Mouse (Mus musculus): ENCODE results near the gene Msx3.

Msx3 gene

DNA sequence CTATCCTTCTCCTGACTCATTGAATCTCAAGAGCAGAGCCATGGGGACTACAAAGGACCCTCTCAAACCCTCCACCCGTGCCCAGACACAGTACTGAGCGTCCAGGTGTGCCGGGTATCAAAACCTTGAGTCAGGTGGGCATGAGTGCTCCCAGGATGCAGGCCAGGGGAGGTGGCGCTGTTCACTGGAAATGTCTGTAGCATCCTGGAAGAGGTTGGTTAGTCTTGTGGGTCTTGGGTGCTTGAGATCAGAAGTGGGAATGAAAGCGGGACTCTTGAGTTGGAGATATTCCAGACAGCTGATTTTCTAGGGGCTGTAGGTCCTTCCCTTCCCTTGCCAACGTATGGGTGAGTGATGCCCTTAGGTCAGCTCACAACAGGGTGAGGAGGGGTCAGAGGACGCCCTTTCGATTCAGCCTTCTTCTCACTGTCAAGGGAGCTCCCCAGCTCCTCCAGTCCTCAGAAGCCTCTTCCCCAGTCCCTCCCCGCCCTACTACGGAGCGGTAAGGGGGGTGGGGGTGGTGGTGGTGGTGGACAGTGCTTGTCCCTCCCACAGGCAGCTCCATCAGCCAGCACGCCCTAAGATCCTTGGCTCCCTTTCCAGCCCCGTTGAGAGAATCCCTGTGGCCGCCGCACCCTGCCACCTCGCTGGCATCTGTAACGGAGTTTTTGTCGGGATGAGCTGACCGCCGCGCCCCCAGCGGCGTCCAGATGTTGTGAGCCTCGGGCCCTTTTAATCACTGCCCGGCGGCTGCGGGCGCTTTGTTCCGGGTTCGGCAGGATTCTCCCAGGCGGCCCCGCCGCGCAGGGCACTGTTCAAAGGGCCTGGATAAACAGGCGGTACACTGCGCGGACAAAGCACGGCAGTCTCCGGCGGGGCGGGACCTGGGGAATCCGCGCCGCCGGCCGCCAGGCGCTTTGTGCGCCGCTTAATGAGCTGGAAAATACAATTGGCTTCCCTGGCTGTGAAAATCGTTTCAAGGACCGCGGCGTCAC is 8.8 kb upstream of the Msx3 start:
- no peak for DNase-seq (ENCODE audit: low read depth, low spot score)

DNA sequence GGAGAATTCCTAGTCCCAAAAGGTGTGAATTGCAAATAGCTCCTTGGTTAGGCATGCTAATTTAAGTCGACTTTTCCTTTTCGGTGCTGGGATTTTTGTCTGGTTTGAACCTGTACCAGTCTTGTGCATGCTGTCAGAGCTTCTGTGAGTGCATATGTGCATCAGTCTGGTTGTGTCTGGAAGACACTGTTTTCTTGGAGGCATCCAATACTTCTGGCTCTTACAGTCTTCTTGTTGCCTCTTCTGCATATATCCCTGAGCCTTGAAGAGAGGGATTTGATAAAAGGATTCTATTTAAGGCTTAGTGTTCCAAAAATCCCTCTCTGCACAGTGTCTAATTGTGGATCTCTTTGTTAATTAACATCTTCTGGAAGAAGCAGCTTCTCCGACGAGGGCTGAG is 5.2 kb upstream of the Msx3 start:
- no peak for DNase-seq (ENCODE audit: low read depth, low spot score)

DNA sequence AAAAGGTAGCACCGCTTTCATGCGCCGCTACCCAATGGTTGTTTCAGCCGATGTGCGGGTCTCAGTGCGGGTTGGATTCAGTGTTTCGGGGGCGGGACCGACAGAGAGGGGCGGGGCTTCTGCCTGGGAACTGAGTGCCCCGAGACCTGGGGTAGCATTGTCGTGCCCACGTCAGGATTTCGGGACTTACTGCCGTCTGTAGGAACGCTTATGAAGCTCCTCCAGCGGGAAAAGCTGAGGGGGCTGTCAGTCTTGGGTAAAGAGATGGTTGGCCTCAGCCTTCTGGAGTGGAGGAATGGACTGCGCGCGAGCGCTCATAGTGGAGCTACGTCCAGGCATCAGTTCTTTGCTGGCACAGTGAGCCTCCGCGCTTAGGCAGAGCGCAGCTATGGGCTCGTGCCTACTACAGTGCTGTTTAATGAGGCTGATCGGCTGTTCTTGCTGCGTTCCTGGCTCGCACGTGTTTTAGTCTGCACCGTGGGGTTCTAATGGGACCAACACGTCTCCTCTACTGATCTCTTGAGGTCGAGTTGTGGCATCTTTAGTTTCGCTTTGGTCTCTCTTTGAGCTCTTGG is 313 bp upstream of the Msx3 start:
- no peak for DNase-seq (ENCODE audit: low read depth, low spot score)

DNA sequence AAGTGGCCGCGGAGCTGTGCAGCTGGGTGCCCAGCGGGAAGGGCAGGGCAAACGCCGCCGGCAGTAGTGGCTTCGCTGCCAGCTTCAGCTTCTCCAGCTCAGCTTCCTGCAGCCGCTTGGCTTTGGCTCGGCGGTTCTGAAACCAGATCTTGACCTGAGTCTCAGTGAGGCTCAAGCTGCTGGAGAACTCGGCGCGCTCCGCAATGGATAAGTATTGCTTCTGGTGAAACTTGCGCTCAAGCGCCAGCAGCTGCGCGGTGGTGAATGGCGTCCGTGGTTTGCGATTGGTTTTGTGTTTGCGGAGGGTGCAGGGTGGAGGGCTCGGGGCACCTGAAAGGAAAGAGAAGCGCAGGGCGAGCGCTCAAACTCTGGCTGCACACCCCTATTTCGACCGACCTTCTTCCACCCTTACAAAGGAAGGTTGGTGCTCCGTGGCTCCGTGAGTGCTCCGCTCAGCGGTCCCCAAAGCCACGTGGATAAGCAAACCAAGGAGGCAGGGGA is 1.0 kb downstream of the Msx3 start:
- DNase-seq (ENCODE audit: low read depth, low spot score): no peak

DNA sequence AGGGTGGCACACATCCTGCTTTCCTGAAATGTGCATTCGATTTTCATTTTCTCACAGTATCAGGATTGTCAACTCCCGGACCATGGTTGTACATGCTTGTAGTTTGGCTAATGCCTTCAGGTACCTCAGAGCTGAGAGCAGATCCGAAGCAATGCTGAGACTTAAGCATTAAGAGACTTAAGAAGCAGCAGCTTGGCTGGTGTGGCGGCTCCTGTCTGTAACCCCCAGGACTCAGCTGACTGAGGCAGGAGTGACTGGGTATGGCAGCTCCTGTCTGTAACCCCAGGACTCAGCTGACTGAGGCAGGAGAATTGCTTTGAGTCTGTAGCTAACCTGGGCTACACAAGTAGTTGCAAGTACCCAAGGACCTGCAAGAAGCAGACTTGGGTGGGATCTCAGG is 3.3 kb downstream of the Msx3 start:
- DNase-seq (ENCODE audit: low read depth, low spot score): no peak

DNA sequence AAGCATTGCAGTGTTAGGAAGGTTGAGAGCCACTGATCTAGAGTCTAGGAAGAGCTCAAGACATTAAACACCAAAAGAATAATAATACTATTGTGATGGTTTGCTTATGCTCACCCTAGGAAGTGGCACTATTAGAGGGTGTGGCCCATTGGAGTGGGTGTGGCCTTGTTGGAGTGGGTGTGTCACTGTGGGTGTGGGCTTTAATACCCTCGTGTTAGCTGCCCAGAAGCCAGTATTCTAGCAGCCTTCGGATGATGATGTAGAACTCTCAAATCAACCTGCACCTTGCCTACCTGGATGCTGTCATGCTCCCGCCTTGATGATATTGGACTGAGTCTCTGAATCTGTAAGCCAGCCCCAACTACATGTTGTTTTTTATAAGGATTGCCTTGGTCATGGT is 6.2 kb downstream of the Msx3 start:
- DNase-seq (ENCODE audit: low read depth, low spot score): no peak

DNA sequence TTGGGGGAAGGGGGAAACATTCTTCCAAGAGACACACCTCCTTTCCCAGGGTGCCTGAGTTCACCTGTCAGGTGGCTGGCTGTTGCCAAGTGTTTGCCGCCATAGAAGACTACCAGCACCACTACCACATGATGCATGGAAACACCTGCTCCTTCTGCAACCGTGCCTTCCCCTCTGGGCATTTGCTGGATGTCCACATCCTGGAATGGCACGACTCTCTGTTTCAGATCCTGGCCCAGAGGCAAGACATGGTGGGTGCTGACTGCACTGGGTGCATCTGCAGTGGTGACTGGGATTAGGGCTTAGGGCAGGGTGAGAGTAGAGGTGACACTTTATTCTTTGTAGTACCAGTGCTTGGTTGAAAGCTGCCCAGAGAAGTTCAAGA is 11.7 kb downstream of the Msx3 start:
- no peak for DNase-seq (ENCODE audit: low read depth, low spot score)

DNA sequence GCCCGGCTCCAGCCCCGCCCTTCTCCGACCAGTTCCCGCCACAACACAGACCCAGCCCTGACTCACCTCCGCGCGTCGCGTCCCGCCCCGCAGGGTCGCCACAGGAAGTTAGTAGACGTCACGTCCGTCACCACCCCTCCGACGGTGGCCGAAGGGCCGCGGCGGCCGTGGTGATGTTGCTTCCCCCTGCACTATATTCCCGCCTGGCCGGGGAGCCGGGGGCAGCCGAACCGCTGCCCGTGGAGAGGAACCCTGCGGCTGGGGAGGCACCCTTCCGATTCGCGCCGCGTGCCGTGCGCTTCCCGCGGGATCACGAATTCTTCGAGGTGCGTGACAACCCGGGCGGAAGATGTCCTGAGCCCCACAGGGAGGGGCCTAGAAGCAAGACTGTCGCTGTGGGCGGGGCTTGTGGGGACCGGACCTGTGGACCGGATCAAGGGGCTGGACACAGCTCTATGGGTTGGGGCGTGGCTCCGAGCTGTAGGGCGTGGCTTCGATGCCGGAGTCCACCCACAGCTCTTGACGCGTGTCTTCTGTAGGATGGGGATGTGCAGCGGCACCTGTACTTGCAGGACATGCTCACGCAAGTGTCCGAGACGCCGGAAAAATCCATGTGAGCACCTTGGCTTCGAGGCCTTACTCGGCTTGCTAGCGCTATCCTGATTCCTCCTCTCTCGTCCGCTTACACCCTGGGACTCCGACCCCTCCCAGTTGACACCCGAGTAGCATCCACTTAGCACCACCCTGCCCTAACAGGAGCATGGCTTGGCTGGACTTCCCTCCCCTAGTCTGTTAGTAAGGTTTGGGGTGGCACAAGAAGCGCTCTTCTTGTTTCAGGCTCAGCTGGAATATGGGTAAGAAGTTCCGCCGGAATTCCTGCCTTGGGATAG is 12.4 kb downstream of the Msx3 start, which contains the start of the genes Zfp511 and Tubgcp2:
Gene Zfp511 (plus strand): TSS at position 111 of the 890 bp plus-strand sequence.
Gene Tubgcp2 (minus strand): TSS at position 389 of the 890 bp plus-strand sequence.
- peak; percentile 91 for DNase-seq (ENCODE audit: low read depth, low spot score)

DNA sequence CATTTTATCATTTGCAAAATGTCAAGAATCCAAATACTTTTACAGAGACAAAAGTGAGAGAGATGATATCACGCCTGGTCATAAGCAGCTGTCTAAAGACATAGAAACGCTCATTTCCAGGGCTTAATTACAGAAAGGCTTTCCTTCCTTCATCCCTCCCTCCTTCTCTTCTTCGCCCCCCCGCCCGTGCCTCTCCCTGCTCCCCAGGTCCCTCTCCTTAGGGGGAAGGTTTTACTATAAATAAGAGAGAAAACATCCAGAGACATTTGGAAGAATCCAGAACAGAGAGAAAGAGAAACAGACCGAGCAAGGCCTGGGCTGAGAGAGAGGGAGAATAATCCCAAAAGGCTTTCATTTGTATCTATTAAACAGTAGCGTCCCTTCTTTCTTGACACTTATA is 13.4 kb downstream of the Msx3 start:
- no peak for DNase-seq (ENCODE audit: low read depth, low spot score)

DNA sequence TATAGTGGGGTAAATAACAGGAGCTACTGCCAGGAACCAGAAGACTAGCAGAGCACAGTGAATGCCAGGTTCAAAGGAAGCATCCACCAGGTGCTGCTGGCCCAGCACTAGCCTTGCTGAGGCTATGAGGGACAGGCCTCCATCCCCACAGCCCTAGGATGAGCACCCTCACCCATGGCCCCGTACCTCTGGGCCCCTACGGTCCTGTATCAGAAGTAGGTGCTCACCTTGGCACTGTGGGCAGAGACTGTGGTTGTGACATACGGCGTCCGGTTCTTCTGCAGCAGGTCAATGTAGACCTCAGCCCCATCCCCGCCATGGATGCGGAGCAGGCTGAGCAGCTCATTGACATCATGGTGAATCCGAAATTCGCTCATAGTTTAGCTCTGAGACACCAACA is 15.5 kb downstream of the Msx3 start:
- DNase-seq (ENCODE audit: low read depth, low spot score): no peak

DNA sequence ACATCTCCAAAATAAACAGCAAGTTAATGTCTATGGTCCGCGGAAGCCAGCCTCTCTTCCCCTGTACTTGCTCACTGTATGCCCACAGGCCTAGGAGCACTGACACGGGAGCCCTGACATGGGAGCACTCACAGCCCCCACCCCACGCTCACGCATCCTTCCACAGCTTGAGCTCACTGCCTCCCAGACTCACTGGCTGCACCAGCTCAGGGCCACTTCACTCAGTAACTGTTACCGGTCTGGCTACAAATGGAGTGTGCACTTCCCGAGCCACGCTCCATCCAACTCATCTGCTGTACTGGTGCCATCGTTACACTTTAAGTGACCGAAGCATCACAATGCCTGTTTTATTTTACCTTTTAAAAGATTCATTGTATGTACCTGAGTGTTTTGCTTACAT is 16.5 kb downstream of the Msx3 start:
- DNase-seq (ENCODE audit: low read depth, low spot score): no peak

DNA sequence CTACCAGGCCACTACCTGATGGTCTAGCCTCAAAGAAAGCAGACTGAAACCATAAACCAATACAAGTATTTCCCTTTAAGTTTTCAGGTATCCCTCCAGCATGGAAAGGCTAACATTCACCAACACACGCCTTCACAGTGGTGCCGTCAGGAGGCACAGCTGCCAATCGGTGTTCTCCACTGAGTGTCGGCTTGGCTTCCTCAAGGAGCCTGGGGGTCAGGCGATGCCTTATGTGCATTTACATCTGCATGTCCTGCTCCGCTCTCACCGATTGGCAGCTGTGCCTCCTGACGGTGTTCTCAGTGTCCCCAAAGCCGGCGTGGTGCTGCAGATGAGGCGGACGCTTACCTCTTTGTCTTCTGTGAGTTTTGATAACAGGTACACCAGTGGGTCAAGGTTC is 17.1 kb downstream of the Msx3 start:
- no peak for DNase-seq (ENCODE audit: low read depth, low spot score)

DNA sequence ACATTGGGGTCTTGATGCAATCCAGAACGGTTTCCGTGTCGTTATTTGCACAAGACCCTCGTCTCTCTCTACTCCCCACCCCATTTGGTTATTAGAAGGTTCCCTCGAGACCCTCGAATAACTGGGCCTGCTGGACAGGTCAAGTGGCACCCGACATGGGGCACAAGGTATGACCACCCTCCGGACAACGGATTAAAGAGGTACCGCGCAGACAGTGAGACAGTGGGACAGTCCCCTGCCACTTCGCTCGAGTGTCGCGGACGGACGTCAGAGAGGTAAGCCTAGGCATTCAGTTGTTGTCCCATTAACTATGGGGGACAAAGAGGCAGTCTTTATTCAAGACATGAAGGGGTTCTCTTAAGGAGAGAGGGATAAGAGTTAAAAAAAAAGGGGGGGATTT is 37.6 kb downstream of the Msx3 start:
- no peak for DNase-seq (ENCODE audit: low read depth, low spot score)

DNA sequence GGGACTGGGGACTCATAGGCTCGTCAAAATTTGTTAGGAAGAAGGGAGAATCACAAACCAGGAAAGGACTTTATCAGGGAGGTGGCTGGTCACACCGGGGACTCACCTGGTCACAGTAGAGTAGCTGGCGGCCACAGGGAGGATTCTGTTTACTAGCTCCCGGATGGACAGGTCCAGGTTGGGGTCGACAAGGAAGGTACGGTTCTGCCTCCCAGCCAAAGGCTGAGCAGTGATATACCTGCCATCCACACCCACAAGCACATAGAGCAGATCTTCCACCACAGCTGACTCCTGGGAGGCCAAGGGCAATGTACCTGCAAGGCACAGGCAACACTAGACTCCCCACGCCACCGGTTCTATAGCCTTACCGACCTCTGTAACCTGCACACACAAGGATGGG is 41.1 kb downstream of the Msx3 start:
- DNase-seq (ENCODE audit: low read depth, low spot score): no peak

DNA sequence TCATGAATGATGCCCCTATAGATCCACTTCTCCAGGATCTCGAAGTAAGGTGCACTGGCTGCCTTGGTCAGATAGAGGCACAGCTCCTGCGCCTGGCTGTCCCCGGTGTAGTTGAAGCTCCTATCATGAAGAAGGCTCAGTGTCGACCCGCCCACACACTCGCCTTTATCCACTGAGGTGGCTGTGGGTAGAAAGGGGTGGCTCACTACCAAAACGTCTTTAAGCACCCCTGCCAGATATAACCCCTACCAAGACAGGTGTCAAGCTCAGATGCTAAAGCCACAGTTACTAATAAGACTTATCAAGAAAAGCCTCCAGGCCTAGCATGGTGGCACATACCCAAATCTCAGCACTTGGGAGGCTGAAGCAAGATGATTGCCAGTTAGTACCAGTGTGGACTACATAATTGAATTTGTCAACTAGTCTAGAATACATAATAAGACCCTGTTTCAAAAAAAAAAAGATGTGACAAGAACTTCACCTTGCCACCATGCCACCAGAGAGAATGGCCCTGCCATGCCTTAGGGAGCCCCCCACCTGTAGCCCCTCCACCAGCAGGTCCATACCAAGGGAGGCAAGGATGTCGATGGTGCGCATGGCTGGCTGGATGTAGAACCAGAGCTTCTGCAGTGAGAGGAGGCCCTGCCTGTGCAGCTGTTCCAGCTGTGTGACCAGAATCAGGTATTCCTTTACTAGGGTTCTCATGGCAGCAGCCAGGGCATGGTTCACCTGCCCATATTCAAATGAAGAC is 41.9 kb downstream of the Msx3 start:
- DNase-seq (ENCODE audit: low read depth, low spot score): no peak

DNA sequence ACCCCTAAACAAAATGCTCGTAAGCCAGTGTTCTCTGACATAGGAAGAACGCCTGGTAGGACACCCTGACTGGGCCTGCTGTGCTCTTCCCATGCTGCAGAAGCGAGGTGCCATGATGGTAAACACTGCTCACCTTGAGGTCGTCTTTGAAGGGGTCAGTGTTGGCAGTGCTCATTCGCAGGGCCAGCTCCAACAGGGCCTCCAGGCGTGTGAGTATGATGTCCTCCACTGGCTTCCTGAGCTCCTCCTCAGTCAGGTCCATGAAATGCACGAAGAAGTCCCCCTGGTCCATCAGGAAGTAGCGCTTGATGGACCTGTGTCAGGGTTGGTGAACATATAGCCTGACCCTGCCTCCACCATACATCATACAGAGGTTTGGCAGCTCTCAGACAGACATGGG is 44.2 kb downstream of the Msx3 start:
- no peak for DNase-seq (ENCODE audit: low read depth, low spot score)

DNA sequence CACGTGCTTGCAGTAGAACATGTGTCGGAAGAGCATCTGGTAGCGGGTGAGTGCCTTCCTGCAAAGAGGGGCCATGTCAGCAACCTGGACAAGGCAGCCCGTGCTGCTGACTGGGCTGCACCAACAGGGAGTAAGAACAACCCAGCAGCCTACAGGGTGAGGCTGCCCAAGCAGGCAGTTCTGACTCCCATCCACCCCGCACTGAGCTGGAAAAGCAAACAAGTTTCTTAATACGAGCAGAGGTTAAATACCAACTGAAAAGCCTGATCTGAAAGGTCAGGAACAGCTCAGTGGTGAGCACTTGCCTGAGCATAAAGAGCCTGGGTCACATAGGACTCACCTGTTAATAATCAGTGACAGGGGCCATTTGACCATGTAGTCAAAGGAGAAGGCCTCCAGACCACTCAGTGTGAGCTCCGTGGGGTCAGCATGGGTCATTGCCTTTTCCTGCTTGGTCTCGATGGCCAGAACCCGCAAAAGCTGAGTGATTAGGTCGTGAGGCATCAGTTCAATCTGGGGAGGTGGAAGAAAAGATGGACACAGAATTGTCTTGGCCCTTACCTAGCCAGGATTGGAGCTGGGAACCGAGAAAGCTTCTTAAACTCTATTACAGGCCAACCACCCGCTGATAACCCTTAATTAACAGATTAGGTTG is 47.7 kb downstream of the Msx3 start:
- DNase-seq (ENCODE audit: low read depth, low spot score): no peak

DNA sequence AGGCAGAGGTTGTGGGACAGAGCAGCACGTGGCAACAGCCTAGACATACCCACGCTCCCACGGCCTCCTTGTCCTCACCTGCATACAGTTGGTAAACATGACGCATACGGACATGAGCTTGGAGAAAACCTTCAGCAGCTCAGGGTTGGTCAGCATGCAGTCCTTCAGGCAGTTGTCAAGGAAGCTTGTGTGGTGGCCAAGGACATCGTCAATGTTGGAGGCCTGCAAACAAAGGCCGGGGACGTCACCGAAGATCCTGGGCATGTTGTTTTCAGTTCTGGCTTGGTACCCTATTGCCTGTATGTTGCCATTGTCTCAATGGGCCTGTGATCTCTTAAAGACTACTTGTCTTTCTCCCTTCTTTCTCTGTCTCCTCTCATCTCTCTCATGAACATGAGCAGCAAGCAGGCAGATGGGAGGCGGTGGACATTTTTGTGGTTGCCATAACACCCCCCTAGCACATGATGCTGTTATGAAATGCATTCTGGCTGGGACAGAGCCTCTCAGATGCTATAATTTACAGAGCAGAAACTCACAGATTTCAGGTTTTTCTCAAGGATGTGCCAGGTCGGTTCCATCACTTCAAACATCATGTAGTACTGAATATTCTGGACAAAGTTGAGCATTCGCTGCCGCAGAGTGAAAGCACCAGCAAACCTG is 50.1 kb downstream of the Msx3 start:
- DNase-seq (ENCODE audit: low read depth, low spot score): no peak
